Mouse (Mus musculus) heart, postnatal 0 days (tissue): ENCODE results near the gene Prkag1. TPM values are rescaled to one million over a fixed set of nuclear protein-coding genes. Genes with fewer than 3 reads are reported as not detected.

ENCODE experiments used
- ATAC-seq: fragments of 200-750 bp; cut with Nextera tagmentation; 2 replicates; pipeline ENCODE4 v1.8.0; 2017; ENCODE audit warnings: low read depth, moderate number of reproducible peaks, moderate library complexity; ENCODE audit not compliant: insufficient read depth
- DNase-seq: peaks from one replicate; pipeline ENCODE4 v3.0.0-alpha.2; 2016; ENCODE audit warnings: low spot score
- H3K27ac ChIP-seq: fragments of 300-500 bp; sonication (generic); 2 replicates; pipeline ENCODE4 v1.5.1; 2014; ENCODE audit warnings: low read depth, mild to moderate bottlenecking
- H3K27me3 ChIP-seq: fragments of 300-500 bp; sonication (generic); 2 replicates; pipeline ENCODE4 v1.6.1; 2014; ENCODE audit warnings: low read length, mixed read lengths; ENCODE audit not compliant: control insufficient read depth, insufficient read depth
- H3K36me3 ChIP-seq: fragments of 300-500 bp; sonication (generic); replicated peaks from 2 replicates; pipeline ENCODE4 v1.6.1; 2014; ENCODE audit warnings: low read length, mixed read lengths; ENCODE audit not compliant: control insufficient read depth, insufficient read depth
- H3K4me1 ChIP-seq: fragments of 300-500 bp; sonication (generic); 2 replicates; pipeline ENCODE4 v1.6.1; 2014; ENCODE audit warnings: antibody characterized with exemption; ENCODE audit not compliant: control insufficient read depth, insufficient read depth
- H3K4me2 ChIP-seq: fragments of 300-500 bp; sonication (generic); 2 replicates; pipeline ENCODE4 v1.6.1; 2014; ENCODE audit warnings: low read depth, mild to moderate bottlenecking, low read length, moderate library complexity
- H3K4me3 ChIP-seq: fragments of 300-500 bp; sonication (generic); 2 replicates; pipeline ENCODE4 v1.5.1; 2014; ENCODE audit warnings: low read depth, low read length
- H3K9ac ChIP-seq: fragments of 300-500 bp; sonication (generic); replicated peaks from 2 replicates; pipeline ENCODE4 v1.6.1; 2014; ENCODE audit warnings: low read depth, low read length, mixed read lengths
- H3K9me3 ChIP-seq: fragments of 300-500 bp; sonication (generic); replicated peaks from 2 replicates; pipeline ENCODE4 v1.6.1; 2016; ENCODE audit warnings: low read length; ENCODE audit not compliant: control insufficient read depth
- CTCF ChIP-seq: IDR thresholded peaks from 2 replicates; pipeline ENCODE4 v1.5.1; 2016; ENCODE audit warnings: antibody characterized with exemption, control low read depth, low read depth
- EP300 ChIP-seq: IDR thresholded peaks from 2 replicates; pipeline ENCODE4 v1.6.1; 2016; ENCODE audit warnings: antibody characterized with exemption, low read depth
- WGBS: fragments of 180-500 bp; shearing (Covaris S2); extraction: QIAGEN DNeasy Blood & Tissue Kit; methylation state at CpG from one replicate; pipeline ENCODE4 v1.1.7; 2014; 5-methylcytosine and 5-hydroxymethylcytosine counted together
- polyA plus RNA-seq: library from polyadenylated mRNA; unstranded; fragments of >200 nt; fragmentation: Nextera tagmentation; extraction: Ambion mirVana; gene quantifications from 2 replicates; pipeline ENCODE4 v1.2.1, GENCODE M21; 2015
- total RNA-seq: library from RNA; depleted of rRNA; stranded (reverse); fragments of >200 nt; gene quantifications from 2 replicates; pipeline ENCODE4 v1.2.3, GENCODE M21; 2014; ENCODE audit warnings: low replicate concordance

The Prkag1 gene
- total and polyA plus RNA-seq, 2 experiments from 2014 or later = 114 to 115 TPM

DNA sequence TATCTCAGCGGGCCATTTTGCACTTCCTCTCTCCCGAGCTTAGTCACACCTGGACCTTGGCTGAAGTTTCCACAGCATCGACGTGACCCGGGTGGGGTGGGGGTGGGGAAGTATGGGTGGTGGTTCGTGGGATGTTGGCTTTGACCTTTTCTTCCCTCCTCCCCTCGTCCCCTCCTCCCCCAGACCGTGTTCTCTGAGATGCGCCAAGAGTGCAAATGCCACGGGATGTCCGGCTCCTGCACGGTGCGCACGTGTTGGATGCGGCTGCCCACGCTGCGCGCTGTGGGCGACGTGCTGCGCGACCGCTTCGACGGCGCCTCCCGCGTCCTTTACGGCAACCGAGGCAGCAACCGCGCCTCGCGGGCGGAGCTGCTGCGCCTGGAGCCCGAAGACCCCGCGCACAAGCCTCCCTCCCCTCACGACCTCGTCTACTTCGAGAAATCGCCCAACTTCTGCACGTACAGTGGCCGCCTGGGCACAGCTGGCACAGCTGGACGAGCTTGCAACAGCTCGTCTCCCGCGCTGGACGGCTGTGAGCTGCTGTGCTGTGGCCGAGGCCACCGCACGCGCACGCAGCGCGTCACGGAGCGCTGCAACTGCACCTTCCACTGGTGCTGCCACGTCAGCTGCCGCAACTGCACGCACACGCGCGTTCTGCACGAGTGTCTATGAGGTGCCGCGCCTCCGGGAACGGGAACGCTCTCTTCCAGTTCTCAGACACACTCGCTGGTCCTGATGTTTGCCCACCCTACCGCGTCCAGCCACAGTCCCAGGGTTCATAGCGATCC lies 38.9 kb downstream of the Prkag1 start:
- ATAC-seq (no peak), DNase-seq (no peak)
- Histone ChIP-seq H3K4me3 (peak overlapping the region; percentile 33), H3K4me2 (peak overlapping the region; percentile 19; the same call in 1 of the 2 replicates), H3K27ac (no peak overlapping the region), H3K9ac (no peak overlapping the region), H3K36me3 (no peaks in the 10 kb centered on the region), H3K9me3 (no peaks in the 10 kb centered on the region), H3K27me3 (peaks cover 98% of the 10 kb centered on the region), H3K4me1 (peaks cover 21% of the 10 kb centered on the region)
- TF ChIP-seq CTCF (no peak), EP300 (no peak)
- WGBS = 1% methylated on average over 72 of the region's 75 CpGs

DNA sequence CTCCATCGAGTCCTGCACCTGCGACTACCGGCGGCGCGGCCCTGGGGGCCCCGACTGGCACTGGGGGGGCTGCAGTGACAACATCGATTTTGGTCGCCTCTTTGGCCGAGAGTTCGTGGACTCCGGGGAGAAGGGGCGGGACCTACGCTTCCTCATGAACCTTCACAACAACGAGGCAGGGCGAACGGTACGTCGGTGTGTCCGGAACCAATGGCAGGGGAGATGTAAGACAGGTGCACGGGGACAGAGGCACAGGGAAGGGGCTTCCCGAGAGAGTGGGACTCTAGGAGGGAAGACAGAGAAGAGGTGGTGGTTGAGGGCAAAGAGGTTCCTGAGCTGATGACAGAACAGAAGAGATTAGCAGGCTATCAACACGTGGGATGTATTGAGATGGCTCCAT lies 39.5 kb downstream of the Prkag1 start:
- peaks cover 21% of the 10 kb centered on the region for H3K4me1 ChIP-seq
- H3K36me3 ChIP-seq = no peaks in the 10 kb centered on the region
- H3K9me3 ChIP-seq = no peaks in the 10 kb centered on the region
- no peak for ATAC-seq
- WGBS = 2% methylated on average over 23 of the region's 23 CpGs
- no peak overlapping the region for H3K9ac ChIP-seq
- H3K4me2 ChIP-seq = 0 out of 2 replicates have a peak overlapping the region, but pooled peaks have one; percentile 53
- H3K4me3 ChIP-seq = peak overlapping the region; percentile 35
- TF ChIP-seq EP300 (no peak), CTCF (no peak)
- peaks cover 97% of the 10 kb centered on the region for H3K27me3 ChIP-seq
- no peak overlapping the region for H3K27ac ChIP-seq
- DNase-seq = no peak

DNA sequence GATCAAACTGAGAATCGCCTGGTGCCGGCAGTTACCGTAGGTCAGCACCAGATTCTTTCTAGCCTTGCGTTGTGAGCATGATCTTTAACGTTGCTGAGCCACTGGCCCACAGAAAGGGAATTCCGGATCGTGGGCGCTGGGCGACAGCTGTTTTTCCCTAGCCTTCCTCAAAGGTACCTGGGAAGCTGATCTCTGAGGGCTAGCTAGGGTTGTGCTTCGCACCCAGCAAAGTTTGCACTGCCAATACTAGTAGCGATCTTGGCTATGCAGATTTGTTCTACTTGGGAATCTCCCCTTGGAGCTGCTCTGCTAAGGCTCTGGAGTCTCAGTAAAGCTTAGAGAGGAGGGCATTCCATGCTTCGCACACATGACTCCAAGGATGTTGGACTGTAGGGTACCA lies 40.1 kb downstream of the Prkag1 start:
- Histone ChIP-seq H3K4me3 (peak overlapping the region; percentile 35), H3K27me3 (peaks cover 91% of the 10 kb centered on the region), H3K36me3 (no peaks in the 10 kb centered on the region), H3K9me3 (no peaks in the 10 kb centered on the region), H3K4me2 (peak overlapping the region; percentile 53), H3K9ac (no peak overlapping the region), H3K27ac (no peak overlapping the region), H3K4me1 (peaks cover 16% of the 10 kb centered on the region)
- TF ChIP-seq EP300 (no peak), CTCF (no peak)
- ATAC-seq = no peak
- no peak for DNase-seq
- WGBS = 4% methylated on average over 12 of the region's 12 CpGs

DNA sequence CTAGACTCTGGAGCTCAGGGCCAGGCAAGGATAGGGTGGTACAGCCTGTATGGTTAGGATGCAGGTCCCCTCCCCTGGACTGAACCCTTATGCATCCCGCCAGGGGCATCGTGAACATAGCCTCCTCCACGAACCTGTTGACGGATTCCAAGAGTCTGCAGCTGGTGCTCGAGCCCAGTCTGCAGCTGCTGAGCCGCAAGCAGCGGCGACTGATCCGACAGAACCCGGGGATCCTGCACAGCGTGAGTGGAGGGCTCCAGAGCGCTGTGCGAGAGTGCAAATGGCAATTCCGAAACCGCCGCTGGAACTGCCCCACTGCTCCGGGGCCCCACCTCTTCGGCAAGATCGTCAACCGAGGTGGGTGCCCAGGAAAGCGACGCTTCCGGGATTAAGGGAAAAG lies 40.6 kb downstream of the Prkag1 start:
- peaks cover 87% of the 10 kb centered on the region for H3K27me3 ChIP-seq
- no peak for DNase-seq
- no peak for ATAC-seq
- WGBS = under 1% methylated on average over 23 of the region's 23 CpGs
- peak overlapping the region; percentile 53 for H3K4me2 ChIP-seq
- no peaks in the 10 kb centered on the region for H3K9me3 ChIP-seq
- peaks cover 16% of the 10 kb centered on the region for H3K4me1 ChIP-seq
- no peak for TF ChIP-seq CTCF
- H3K27ac ChIP-seq = no peak overlapping the region
- H3K4me3 ChIP-seq = peak overlapping the region; percentile 35
- no peak overlapping the region; the same call in 1 of the 2 replicates for H3K9ac ChIP-seq
- H3K36me3 ChIP-seq = no peaks in the 10 kb centered on the region

DNA sequence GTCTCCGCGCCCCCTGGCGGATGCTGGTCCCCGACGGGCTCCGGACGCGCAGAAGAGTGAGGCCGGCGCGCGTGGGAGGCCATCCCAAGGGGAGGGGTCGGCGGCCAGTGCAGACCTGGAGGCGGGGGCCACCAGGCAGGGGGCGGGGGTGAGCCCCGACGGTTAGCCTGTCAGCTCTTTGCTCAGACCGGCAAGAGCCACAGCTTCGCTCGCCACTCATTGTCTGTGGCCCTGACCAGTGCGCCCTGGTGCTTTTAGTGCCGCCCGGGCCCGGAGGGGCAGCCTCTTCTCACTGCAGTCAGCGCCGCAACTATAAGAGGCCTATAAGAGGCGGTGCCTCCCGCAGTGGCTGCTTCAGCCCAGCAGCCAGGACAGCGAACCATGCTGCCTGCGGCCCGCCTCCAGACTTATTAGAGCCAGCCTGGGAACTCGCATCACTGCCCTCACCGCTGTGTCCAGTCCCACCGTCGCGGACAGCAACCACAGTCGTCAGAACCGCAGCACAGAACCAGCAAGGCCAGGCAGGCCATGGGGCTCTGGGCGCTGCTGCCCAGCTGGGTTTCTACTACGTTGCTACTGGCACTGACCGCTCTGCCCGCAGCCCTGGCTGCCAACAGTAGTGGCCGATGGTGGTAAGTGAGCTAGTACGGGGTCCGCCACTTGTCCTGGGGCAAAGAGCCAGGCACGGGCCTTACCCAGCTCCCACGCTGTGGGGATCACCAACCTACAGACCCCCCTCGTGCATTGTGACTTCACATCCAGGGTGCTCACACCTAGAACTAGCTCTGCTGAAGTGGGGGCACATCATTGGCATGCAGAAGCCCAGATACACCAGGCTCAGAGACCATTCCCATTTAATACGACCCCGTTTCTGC lies 41.4 kb downstream of the Prkag1 start, which contains the start of gene Wnt1:
TSS of gene Wnt1 (plus strand) at position 197 of the 875 bp plus-strand sequence.
- no peaks in the 10 kb centered on the region for H3K36me3 ChIP-seq
- WGBS = 6% methylated on average over 41 of the region's 51 CpGs
- peak within 1 kb of the TSS; percentile 53 for H3K4me2 ChIP-seq
- no peak within 1 kb of the TSS for H3K27ac ChIP-seq
- H3K9me3 ChIP-seq = no peaks in the 10 kb centered on the region
- ATAC-seq = 0 out of 2 replicates have a peak, but pooled peaks have one; percentile 31
- H3K4me1 ChIP-seq = peaks cover 16% of the 10 kb centered on the region
- DNase-seq = no peak
- H3K4me3 ChIP-seq = peak within 1 kb of the TSS; percentile 35
- no peak within 1 kb of the TSS; the same call in 1 of the 2 replicates for H3K9ac ChIP-seq
- peaks cover 82% of the 10 kb centered on the region for H3K27me3 ChIP-seq
- peak; percentile 60 for TF ChIP-seq CTCF
- TF ChIP-seq EP300 = no peak
